Mouse (Mus musculus) heart, embryonic 13.5 days (tissue): ENCODE measurements around the gene March8. TPM values are rescaled to one million over a fixed set of nuclear protein-coding genes. Genes with fewer than 3 reads are reported as not detected.

Source experiments
- ATAC-seq: fragments of 200-750 bp; cut with Nextera tagmentation; 2 replicates; pipeline ENCODE4 v1.8.0; 2017; ENCODE audit warnings: moderate TSS enrichment; ENCODE audit not compliant: insufficient number of reproducible peaks, low FRiP score, low TSS enrichment; ENCODE audit errors: extremely low read depth
- H3K27ac ChIP-seq: fragments of 300-500 bp; sonication (generic); replicated peaks from 2 replicates; pipeline ENCODE4 v1.5.1; 2015; ENCODE audit warnings: moderate library complexity, mild to moderate bottlenecking, inconsistent platforms
- H3K27me3 ChIP-seq: fragments of 300-500 bp; sonication (generic); replicated peaks from 2 replicates; pipeline ENCODE4 v1.6.1; 2015; ENCODE audit warnings: mild to moderate bottlenecking, inconsistent platforms
- H3K36me3 ChIP-seq: fragments of 300-500 bp; sonication (generic); 2 replicates; pipeline ENCODE4 v1.6.1; 2015; ENCODE audit warnings: mild to moderate bottlenecking, inconsistent platforms
- H3K4me1 ChIP-seq: fragments of 300-500 bp; sonication (generic); 2 replicates; pipeline ENCODE4 v1.6.1; 2015; ENCODE audit warnings: inconsistent platforms
- H3K4me2 ChIP-seq: fragments of 300-500 bp; sonication (generic); 2 replicates; pipeline ENCODE4 v1.6.1; 2015; ENCODE audit warnings: inconsistent platforms, mild to moderate bottlenecking, moderate library complexity
- H3K4me3 ChIP-seq: fragments of 300-500 bp; sonication (generic); 2 replicates; pipeline ENCODE4 v1.5.1; 2015; ENCODE audit warnings: moderate library complexity, mild to moderate bottlenecking, inconsistent platforms
- H3K9ac ChIP-seq: fragments of 300-500 bp; sonication (generic); 2 replicates; pipeline ENCODE4 v1.6.1; 2015; ENCODE audit warnings: inconsistent platforms, mild to moderate bottlenecking, moderate library complexity
- H3K9me3 ChIP-seq: fragments of 300-500 bp; sonication (generic); 2 replicates; pipeline ENCODE4 v1.6.1; 2016; ENCODE audit warnings: inconsistent platforms
- WGBS: fragments of 180-500 bp; shearing (Covaris S2); methylation state at CpG from one replicate; pipeline ENCODE4 v1.1.7; 2015; ENCODE audit warnings: mixed read lengths; 5-methylcytosine and 5-hydroxymethylcytosine counted together
- polyA plus RNA-seq: library from polyadenylated mRNA; unstranded; fragments of >200 nt; fragmentation: Nextera tagmentation; extraction: Ambion mirVana; gene quantifications from 2 replicates; pipeline ENCODE4 v1.2.1, GENCODE M21; 2015

Gene March8
- polyA plus RNA-seq, 1 experiment from 2014 or later = 22.6 TPM

DNA sequence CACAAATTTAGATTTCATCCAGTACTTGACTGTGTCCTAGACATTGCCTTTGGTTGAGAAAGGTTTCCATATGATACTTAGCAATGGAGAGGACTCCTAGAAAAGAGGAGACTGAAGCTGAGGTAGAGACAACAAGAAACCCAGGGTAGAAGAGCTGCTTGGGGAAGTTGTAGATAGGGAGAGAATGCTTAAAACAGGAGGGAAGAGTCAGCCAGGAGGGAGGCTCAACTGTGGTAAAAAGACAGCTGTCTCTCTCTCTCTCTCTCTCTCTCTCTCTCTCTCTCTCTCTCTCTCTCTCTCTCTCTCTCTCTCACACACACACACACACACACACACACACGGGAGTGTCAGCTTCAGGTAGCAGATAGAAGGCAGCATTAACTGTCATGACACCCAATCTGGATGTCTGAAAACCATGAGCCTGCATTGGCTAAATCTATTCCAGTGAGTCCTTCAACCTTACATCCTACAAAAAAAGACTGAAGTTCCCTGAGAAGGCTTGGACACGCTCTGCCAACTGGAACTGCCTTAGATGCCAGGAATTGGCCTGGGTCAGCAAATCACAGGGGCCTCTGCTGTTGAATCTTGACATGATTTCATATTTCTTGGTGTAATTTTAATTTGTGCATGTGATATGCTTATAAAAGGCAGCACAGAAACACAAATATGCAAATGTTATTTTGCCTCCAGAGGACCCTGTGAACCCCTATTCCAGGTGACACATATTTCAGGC is 57.3 kb downstream of the March8 start:
- Histone ChIP-seq H3K9me3 (no peaks in the 10 kb centered on the region), H3K4me3 (no peak overlapping the region), H3K36me3 (no peaks in the 10 kb centered on the region), H3K27me3 (no peaks in the 10 kb centered on the region), H3K4me1 (peaks cover 11% of the 10 kb centered on the region), H3K4me2 (no peak overlapping the region), H3K9ac (no peak overlapping the region), H3K27ac (no peak overlapping the region)
- 95% methylated on average over 2 of the region's 2 CpGs for WGBS
- no peak for ATAC-seq

DNA sequence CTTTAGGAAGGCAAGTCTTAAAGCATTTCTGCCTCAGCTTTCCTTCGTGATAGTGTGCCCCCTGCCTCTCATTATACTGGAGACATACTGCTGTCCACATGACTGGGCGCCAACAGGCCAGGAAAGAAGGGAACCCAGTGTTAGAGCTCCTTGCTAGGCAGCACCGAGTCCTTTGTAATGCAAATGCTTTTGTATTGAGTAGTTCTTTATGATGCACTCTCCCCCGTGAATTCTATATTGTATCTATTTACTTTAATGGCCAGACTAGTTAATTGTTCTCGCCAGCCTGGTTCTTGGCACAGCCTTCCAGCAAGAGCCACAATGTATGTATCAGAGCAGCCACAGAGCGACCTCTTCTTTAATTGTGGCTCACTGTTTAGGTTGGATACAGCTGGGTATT is 59.8 kb downstream of the March8 start:
- Histone ChIP-seq H3K36me3 (peaks cover 15% of the 10 kb centered on the region), H3K4me1 (peaks cover 11% of the 10 kb centered on the region), H3K9me3 (no peaks in the 10 kb centered on the region), H3K4me2 (no peak overlapping the region), H3K27ac (no peak overlapping the region), H3K27me3 (no peaks in the 10 kb centered on the region), H3K4me3 (no peak overlapping the region), H3K9ac (no peak overlapping the region)
- ATAC-seq = no peak
- WGBS = 80% methylated on average over 6 of the region's 6 CpGs

GRCm38 (mm10) chr6:116398136-116398535 is 60.3 kb downstream of the March8 start:
- ATAC-seq = no peak
- Histone ChIP-seq H3K4me3 (no peak overlapping the region), H3K27ac (no peak overlapping the region), H3K27me3 (no peaks in the 10 kb centered on the region), H3K4me1 (peaks cover 11% of the 10 kb centered on the region), H3K9ac (no peak overlapping the region), H3K9me3 (no peaks in the 10 kb centered on the region), H3K4me2 (no peak overlapping the region), H3K36me3 (peaks cover 18% of the 10 kb centered on the region)
- 49% methylated on average over 2 of the region's 2 CpGs for WGBS

DNA sequence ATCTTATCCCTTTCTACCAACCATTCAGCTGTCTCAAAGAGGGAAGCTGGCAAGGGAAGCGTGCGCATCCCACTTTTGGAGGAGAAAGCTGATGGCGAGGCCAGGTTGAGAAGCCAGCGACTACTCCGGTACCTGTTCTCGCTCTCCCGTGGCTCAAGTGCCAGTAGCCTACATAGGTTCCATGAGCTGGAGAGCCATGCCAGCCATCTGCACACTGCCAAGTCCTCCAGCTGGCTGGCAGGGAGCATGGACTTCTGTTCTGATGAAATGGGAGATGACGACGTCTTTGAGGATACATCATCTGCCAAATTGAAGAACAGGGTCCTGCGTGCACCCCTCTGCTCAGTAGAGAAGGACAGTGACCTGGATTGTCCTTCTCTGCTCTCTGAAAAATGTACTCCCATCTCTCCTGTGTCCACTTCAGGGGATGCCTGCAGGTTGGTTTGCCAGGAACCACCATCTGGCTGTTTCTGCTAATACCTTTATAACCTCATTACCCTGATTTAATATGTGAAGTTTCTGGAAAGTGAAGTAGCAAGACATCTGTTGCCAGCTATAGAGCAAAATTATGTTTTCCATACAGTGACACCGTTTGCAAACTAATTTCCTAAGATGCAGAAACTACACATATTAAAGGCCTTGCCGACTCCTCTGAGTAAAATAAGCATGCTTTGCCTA is 64.1 kb downstream of the March8 start:
- WGBS = 93% methylated on average over 12 of the region's 12 CpGs
- no peaks in the 10 kb centered on the region for H3K9me3 ChIP-seq
- H3K27me3 ChIP-seq = no peaks in the 10 kb centered on the region
- ATAC-seq = no peak; the same call in 1 of the 2 replicates
- peaks cover 11% of the 10 kb centered on the region for H3K4me1 ChIP-seq
- H3K36me3 ChIP-seq = peaks cover 46% of the 10 kb centered on the region
- H3K27ac ChIP-seq = no peak overlapping the region
- H3K4me2 ChIP-seq = no peak overlapping the region
- no peak overlapping the region for H3K9ac ChIP-seq
- H3K4me3 ChIP-seq = no peak overlapping the region

- ATAC-seq = no peak
- H3K27me3 ChIP-seq = no peaks in the 10 kb centered on the region
- H3K36me3 ChIP-seq = peaks cover 50% of the 10 kb centered on the region
- WGBS = 89% methylated on average over 3 of the region's 3 CpGs
- peaks cover 11% of the 10 kb centered on the region for H3K4me1 ChIP-seq
- H3K27ac ChIP-seq = no peak overlapping the region
- H3K4me2 ChIP-seq = no peak overlapping the region
- no peak overlapping the region for H3K9ac ChIP-seq
- H3K9me3 ChIP-seq = no peaks in the 10 kb centered on the region
- H3K4me3 ChIP-seq = no peak overlapping the region
These were observed 64.6 kb downstream of the March8 start for GRCm38 (mm10) chr6:116402426-116402825.

GRCm38 (mm10) chr6:116405243-116405642 is 67.4 kb downstream of the March8 start:
- Histone ChIP-seq H3K4me1 (no peaks in the 10 kb centered on the region), H3K36me3 (peaks cover 58% of the 10 kb centered on the region), H3K4me3 (no peak overlapping the region), H3K27me3 (no peaks in the 10 kb centered on the region), H3K9ac (no peak overlapping the region), H3K9me3 (no peaks in the 10 kb centered on the region), H3K4me2 (no peak overlapping the region), H3K27ac (no peak overlapping the region)
- no peak for ATAC-seq
- WGBS = 93% methylated on average over 9 of the region's 9 CpGs

DNA sequence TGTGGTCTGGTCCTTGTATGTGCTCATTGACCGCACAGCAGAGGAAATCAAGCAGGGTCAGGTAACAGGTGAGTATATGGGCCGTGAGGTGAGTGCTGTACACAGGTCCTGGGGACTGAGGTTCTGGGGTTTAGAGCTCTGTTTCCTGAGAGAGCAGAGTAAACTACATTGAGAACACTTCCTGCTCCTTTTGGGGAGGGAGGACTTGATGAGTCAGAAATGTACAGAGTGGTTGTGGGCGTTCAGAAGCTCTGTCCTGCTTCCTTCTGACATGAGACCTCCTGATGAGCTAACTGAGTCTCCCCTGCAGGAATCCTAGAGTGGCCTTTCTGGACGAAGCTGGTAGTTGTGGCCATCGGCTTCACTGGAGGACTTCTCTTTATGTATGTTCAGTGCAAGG is 67.9 kb downstream of the March8 start:
- no peaks in the 10 kb centered on the region for H3K27me3 ChIP-seq
- H3K27ac ChIP-seq = no peak overlapping the region
- H3K4me1 ChIP-seq = no peaks in the 10 kb centered on the region
- H3K4me2 ChIP-seq = no peak overlapping the region
- no peak overlapping the region for H3K9ac ChIP-seq
- no peak for ATAC-seq
- H3K4me3 ChIP-seq = no peak overlapping the region
- no peaks in the 10 kb centered on the region for H3K9me3 ChIP-seq
- 82% methylated on average over 5 of the region's 5 CpGs for WGBS
- H3K36me3 ChIP-seq = peaks cover 63% of the 10 kb centered on the region

DNA sequence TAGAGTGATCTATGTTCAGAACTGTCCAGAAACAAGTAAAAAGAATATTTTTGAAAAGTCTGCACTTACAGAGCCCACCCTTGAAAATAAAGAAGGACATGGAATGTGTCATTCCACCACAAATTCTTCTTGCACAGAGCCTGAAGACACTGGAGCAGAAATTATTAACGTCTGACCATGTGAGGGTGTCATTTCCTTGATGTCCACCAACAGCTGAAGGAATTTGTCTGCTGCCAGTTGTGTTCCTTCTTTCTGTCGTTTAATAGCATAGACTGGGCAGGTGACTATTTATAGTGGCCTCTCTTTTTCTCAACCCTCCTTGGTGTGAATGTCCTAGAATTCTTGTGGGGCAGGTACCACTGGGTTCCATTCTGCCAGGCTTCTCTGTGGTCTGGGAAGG is 68.3 kb downstream of the March8 start:
- no peaks in the 10 kb centered on the region for H3K4me1 ChIP-seq
- H3K27me3 ChIP-seq = no peaks in the 10 kb centered on the region
- no peaks in the 10 kb centered on the region for H3K9me3 ChIP-seq
- H3K36me3 ChIP-seq = peaks cover 63% of the 10 kb centered on the region
- no peak overlapping the region for H3K4me2 ChIP-seq
- H3K4me3 ChIP-seq = no peak overlapping the region
- H3K27ac ChIP-seq = no peak overlapping the region
- WGBS = 73% methylated on average over 2 of the region's 2 CpGs
- ATAC-seq = no peak
- H3K9ac ChIP-seq = no peak overlapping the region

- Histone ChIP-seq H3K27me3 (no peaks in the 10 kb centered on the region), H3K4me2 (no peak overlapping the region), H3K9ac (no peak overlapping the region), H3K9me3 (no peaks in the 10 kb centered on the region), H3K4me3 (no peak overlapping the region), H3K27ac (no peak overlapping the region), H3K36me3 (peaks cover 58% of the 10 kb centered on the region), H3K4me1 (no peaks in the 10 kb centered on the region)
- ATAC-seq = no peak
- 73% methylated on average over 5 of the region's 5 CpGs for WGBS
These were observed 68.9 kb downstream of the March8 start for GRCm38 (mm10) chr6:116406680-116407079.

DNA sequence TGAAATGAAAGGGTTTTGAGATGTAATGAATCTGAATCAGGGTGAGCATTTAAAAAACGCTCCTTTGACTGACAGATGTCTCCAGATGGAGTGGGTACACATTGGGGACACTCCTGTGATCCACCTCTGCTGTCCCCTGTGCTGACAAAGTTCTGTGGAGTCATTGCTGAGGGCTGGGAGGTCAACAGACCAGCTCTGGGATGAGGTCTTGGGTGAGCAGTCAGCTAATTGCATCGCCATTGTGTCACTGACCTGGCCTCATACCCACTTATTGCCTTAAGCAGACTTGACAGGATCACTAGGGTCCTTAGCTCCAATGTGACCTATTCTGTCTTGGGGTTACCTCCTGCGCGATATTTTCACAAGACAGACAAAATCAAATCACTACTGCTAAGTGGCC is 69.4 kb downstream of the March8 start:
- no peak for ATAC-seq
- H3K9ac ChIP-seq = no peak overlapping the region

DNA sequence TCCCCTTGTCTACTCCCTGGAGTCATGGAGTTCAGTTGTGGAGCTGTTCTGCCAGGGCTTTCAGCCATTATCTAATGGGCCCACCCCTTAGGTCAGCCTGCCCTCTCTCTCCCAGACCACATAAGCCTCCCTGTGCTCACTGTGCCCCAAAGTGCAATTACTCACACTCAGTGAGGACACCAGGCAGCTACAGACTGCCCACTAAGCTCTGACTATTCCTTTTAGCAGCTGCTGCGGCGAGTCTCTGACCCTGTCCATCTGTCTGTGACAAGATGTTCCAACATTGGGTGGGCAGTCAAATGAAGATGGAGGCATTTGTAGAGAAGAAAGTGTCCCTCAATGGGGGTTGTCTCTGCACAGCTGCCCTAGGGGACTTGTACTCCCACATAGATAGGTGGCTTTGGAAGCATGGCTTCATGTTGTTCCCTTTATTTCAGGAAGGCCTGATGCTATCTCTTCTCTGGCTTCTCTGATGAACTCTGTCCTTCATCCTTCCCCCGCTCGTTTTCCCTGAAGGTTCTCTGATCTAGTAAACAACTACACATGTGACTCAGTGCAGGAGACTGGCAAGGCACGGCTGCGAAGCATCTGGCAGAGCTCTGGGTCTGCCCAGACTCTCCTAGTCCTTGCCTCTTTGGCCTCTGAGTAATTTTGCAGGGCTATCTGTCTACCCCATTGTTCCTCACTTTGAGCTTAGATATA is 70.3 kb downstream of the March8 start:
- ATAC-seq = no peak
- H3K36me3 ChIP-seq = peaks cover 46% of the 10 kb centered on the region
- H3K9ac ChIP-seq = no peak overlapping the region
- H3K4me1 ChIP-seq = no peaks in the 10 kb centered on the region
- no peak overlapping the region for H3K27ac ChIP-seq
- no peaks in the 10 kb centered on the region for H3K27me3 ChIP-seq
- H3K9me3 ChIP-seq = no peaks in the 10 kb centered on the region
- H3K4me2 ChIP-seq = no peak overlapping the region
- 84% methylated on average over 6 of the region's 6 CpGs for WGBS
- H3K4me3 ChIP-seq = no peak overlapping the region

More for the DNA sequence above, 69.4 kb downstream of the March8 start:
- no peaks in the 10 kb centered on the region for H3K4me1 ChIP-seq
- H3K27me3 ChIP-seq = no peaks in the 10 kb centered on the region
- WGBS = 93% methylated on average over 4 of the region's 4 CpGs
- peaks cover 53% of the 10 kb centered on the region for H3K36me3 ChIP-seq
- no peak overlapping the region for H3K4me2 ChIP-seq
- H3K9me3 ChIP-seq = no peaks in the 10 kb centered on the region
- H3K4me3 ChIP-seq = no peak overlapping the region
- no peak overlapping the region for H3K27ac ChIP-seq
